Mouse (Mus musculus) bone marrow macrophage, adult 2 months (primary cell): ENCODE results near the gene Anxa7. TPM values are rescaled to one million over a fixed set of nuclear protein-coding genes. Genes with fewer than 3 reads are reported as not detected.

Experiments used
- H3K27ac ChIP-seq: 2 replicates; pipeline ENCODE4 v1.5.1; 2012; ENCODE audit warnings: low read depth, low read length; ENCODE audit not compliant: insufficient read depth
- H3K4me1 ChIP-seq: 2 replicates; pipeline ENCODE4 v1.6.1; 2012; ENCODE audit warnings: low read length; ENCODE audit not compliant: control insufficient read depth, insufficient read depth
- H3K4me3 ChIP-seq: 2 replicates; pipeline ENCODE4 v1.5.1; 2012; ENCODE audit warnings: mild to moderate bottlenecking, low read length, moderate library complexity; ENCODE audit not compliant: insufficient read depth
- CTCF ChIP-seq: IDR thresholded peaks from 2 replicates; pipeline ENCODE4 v1.5.1; 2012; ENCODE audit warnings: low read depth, mild to moderate bottlenecking, low read length, moderate library complexity
- POLR2A ChIP-seq: IDR thresholded peaks from 2 replicates; pipeline ENCODE4 v1.6.1; 2012; ENCODE audit warnings: mild to moderate bottlenecking, low read depth, low read length, borderline replicate concordance
- polyA plus RNA-seq: library from polyadenylated mRNA; stranded (reverse); fragments of >200 nt; gene quantifications from 2 replicates; pipeline ENCODE4 v1.2.4, GENCODE M21; 2012; ENCODE audit not compliant: missing spikeins, insufficient read depth, insufficient read length

Anxa7 gene
- polyA plus RNA-seq, 1 experiment = 140 TPM

DNA sequence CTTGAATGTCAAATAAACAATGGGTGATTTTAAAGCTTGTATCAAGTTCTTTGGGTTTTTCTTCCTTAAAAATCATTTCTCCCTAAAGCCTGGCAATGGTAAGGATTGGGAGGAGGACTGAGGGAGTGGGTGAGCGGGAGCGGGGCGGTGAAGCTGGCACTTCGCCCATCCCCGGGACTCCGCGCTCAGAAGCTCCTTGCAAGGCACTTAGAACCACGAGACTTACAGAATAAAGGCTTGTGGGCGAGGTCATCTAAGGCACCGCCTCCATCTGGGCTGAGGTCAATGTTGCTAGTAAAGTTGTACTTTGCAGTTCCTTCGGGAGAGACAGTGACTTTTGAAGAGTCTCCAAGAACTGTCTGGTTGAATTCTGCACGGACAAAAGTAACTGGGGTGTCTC is 32.7 kb downstream of the Anxa7 start:
- Histone ChIP-seq H3K4me1 (no peaks in the 10 kb centered on the region), H3K27ac (no peak overlapping the region), H3K4me3 (no peak overlapping the region)
- TF ChIP-seq POLR2A (no peak), CTCF (no peak)

DNA sequence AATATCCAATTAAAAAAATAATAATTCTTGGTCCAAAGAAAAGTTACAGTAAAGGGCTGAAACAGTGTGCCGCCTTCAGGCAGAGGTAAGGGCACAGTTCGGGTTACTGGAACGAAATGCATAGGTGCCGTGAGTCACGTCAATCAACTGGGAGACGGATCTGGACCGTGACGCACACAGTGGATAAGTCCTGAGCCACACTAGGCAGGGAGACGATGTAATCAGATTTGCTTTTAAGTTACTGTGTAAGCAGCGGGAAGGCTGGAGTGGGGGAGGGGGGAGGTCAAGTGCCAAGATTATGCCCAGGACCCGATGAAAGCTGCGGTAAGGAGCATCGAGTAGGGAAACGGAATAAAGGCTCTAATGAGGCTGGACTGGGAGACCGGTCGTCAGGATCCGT is 37.7 kb downstream of the Anxa7 start:
- Histone ChIP-seq H3K27ac (no peak overlapping the region), H3K4me1 (no peaks in the 10 kb centered on the region), H3K4me3 (no peak overlapping the region)
- TF ChIP-seq CTCF = no peak
- TF ChIP-seq POLR2A = no peak

DNA sequence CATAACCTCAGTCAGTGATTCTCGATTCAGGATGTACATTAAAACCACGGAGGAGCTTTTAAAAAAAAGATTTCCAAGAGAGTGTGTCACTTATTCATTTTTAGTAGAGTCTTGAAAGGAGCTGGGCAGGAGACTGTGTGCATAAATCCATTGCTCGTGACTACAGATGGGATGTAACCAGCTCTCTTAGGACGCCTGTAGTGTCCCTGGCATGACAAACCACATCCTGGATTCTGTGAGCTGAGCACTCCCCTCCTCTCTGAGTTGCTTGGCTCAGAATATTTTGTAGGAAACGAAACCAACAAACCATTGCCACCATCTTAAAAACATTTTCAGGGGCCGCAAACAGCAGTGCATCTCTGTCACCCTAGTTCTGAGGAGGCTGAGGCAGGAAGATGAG is 43.0 kb downstream of the Anxa7 start:
- Histone ChIP-seq H3K4me3 (no peak overlapping the region), H3K27ac (no peak overlapping the region), H3K4me1 (no peaks in the 10 kb centered on the region)
- TF ChIP-seq POLR2A (no peak), CTCF (no peak)

DNA sequence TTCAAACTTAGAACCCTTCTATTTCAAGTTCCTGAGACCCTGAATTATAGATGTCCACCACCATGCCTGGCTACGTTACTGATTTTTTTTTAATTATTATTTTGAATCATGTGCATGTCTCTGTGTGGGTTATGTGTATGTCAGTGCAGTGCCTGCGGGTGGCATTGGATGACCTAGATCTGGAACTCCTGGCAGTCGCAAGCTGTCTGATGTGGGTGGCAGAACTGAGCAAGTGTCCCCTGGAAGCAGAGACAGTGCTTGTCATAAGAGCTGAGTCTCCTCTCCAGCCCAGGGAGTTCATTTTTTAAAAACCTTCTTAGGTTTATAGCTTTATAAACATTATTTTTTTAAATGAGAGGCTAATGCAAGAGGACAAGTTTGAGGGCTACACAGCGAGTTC is 47.5 kb downstream of the Anxa7 start:
- H3K27ac ChIP-seq = no peak overlapping the region
- H3K4me1 ChIP-seq = no peaks in the 10 kb centered on the region
- TF ChIP-seq CTCF (no peak), POLR2A (no peak)
- no peak overlapping the region for H3K4me3 ChIP-seq

DNA sequence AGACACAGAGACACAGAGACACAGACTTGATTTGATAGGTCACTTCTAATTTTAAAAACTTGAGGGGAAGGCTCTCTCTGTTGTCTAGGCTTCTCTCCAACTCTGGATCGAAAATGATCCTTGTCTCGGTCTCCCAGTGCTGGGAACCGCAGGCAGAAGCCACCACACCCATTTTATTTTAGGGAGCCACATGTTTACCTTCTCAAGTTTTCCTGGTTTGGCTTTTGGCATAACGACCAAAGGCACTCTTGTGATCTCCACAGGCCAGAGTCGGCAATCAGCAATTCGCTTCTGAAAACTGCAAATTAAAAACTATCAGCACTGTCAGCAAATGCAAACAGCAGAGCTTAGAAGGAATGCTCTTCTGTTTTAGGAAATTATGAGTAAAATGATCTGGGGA is 48.2 kb downstream of the Anxa7 start:
- H3K27ac ChIP-seq = no peak overlapping the region
- H3K4me1 ChIP-seq = no peaks in the 10 kb centered on the region
- no peak overlapping the region for H3K4me3 ChIP-seq
- TF ChIP-seq POLR2A (no peak), CTCF (no peak)

DNA sequence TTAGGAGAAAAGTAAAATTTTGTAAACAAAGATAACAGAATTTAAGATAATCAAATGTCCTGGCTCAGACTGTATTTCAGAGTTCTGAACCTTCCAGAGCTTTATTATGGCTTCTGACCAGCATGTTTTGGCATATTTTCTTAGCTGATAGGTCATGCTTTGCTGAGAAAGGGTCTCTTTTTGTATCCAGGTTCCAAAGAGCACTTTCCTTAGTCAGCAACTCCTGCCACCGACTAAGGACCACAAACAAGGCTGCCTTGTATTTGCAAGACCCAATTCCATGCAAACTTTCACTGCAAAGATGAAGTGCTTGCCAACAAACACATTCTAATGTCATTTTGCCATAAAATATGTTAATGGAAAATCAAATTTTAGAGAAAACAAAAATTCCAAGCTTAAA is 50.1 kb downstream of the Anxa7 start:
- TF ChIP-seq CTCF (no peak), POLR2A (no peak)
- Histone ChIP-seq H3K27ac (no peak overlapping the region), H3K4me1 (no peaks in the 10 kb centered on the region), H3K4me3 (no peak overlapping the region)

DNA sequence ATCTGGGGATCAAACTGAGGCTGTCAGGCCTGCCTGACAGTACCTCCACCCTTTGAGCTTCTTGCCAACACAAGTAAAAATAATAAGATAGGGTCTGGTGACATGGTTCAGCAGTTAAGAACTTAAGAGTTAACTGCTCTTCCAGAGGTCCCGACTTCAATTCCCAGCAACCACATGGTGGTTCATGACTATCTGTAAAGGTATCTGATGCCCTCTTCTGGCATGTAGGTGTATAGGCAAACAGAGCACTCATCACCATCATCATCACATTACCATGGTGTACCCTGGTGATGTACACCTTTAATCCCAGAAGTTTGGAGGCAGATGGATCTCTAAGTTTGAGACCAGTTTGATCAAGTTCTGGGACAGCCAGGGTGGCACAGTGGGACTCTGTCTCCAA is 51.3 kb downstream of the Anxa7 start:
- Histone ChIP-seq H3K4me3 (no peak overlapping the region), H3K27ac (no peak overlapping the region), H3K4me1 (no peaks in the 10 kb centered on the region)
- TF ChIP-seq CTCF (no peak), POLR2A (no peak)

DNA sequence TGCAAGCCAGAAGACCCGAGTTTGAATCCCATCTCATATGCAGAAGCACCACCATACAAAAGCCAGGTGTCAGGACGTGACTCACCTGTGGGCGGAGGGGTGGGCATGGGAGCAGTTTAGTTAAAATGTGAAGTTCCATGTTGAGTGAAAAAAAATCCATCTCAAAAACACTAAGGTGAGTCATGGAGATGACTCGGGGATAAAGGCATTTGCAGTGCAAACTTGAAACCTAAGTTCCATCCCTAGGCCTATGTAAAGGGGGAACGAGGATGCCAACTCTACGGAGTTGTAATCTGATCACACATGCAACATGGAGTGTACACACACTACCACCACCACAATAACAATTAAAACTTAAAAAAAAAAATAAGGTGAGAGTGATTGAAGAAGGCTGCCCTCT is 56.9 kb downstream of the Anxa7 start:
- no peak overlapping the region for H3K27ac ChIP-seq
- no peak for TF ChIP-seq CTCF
- TF ChIP-seq POLR2A = no peak
- no peak overlapping the region for H3K4me3 ChIP-seq
- H3K4me1 ChIP-seq = peaks cover 9% of the 10 kb centered on the region

DNA sequence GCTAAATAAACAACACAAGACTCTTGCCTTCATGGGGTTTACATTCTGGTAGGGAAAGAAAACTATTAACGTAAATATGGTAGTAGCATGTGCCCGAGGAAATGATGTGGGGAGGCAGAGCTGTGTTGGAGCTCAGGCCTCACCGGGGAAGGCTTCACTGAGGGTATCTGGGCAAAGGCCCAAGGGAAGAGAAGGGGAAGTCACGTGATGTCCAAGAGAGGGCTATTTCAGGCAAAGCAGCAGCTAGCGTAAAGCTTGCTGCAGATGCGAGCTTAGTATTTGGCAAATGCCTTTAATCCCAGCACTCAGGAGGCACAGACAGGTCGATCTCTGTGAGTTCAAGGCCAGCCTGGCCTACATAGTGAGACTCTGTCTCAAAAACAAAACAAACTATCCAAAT is 57.7 kb downstream of the Anxa7 start:
- Histone ChIP-seq H3K4me1 (peaks cover 9% of the 10 kb centered on the region), H3K4me3 (no peak overlapping the region), H3K27ac (no peak overlapping the region)
- TF ChIP-seq CTCF = no peak

Other genes starting within 250 kb of the Anxa7 start
- gene Kcnk16, start 210.9 kb downstream of the Anxa7 start, polyA plus RNA-seq = not detected in 2 replicates
- 35.8 and 36.6 TPM in 2 replicates for gene Nudt13, start 185.4 kb downstream of the Anxa7 start, polyA plus RNA-seq
- 25.0 and 29.4 TPM in 2 replicates for gene Ecd, start 132.0 kb downstream of the Anxa7 start, polyA plus RNA-seq
- 21.4 and 30.6 TPM in 2 replicates for gene Fam149b, start 132.0 kb downstream of the Anxa7 start, polyA plus RNA-seq
- 42.3 and 49.4 TPM in 2 replicates for gene Dnajc9, start 91.2 kb downstream of the Anxa7 start, polyA plus RNA-seq
- 37.0 and 37.5 TPM in 2 replicates for gene Mrps16, start 86.5 kb downstream of the Anxa7 start, polyA plus RNA-seq
- not detected in 2 replicates for gene Cfap70, start 27.9 kb downstream of the Anxa7 start, polyA plus RNA-seq
- gene Mss51, start 16.8 kb upstream of the Anxa7 start, polyA plus RNA-seq = 1.9 and 2.4 TPM in 2 replicates
- 52.1 and 56.8 TPM in 2 replicates for gene Ppp3cb, start 66.4 kb upstream of the Anxa7 start, polyA plus RNA-seq
- gene Usp54, start 160.9 kb upstream of the Anxa7 start, polyA plus RNA-seq = 2.9 and 3.4 TPM in 2 replicates
- gene Myoz1, start 176.4 kb upstream of the Anxa7 start, polyA plus RNA-seq = 2.4 and 5.1 TPM in 2 replicates
- not detected in 2 replicates for gene Synpo2l, start 188.2 kb upstream of the Anxa7 start, polyA plus RNA-seq
- gene Sec24c, start 194.2 kb upstream of the Anxa7 start, polyA plus RNA-seq = 64.1 and 73.0 TPM in 2 replicates
- 18.5 and 19.0 TPM in 2 replicates for gene Fut11, start 214.8 kb upstream of the Anxa7 start, polyA plus RNA-seq
- 70.7 and 91.5 TPM in 2 replicates for gene Chchd1, start 222.9 kb upstream of the Anxa7 start, polyA plus RNA-seq
- 85.9 and 94.2 TPM in 2 replicates for gene Zswim8, start 227.4 kb upstream of the Anxa7 start, polyA plus RNA-seq